Comparison of ENCODE assay signal across 24 mouse cellular contexts in genomic region chr10:98785411-98785810, GRCm38 (mm10).
DNase-seq lines count a peak whose midpoint lies in the region; ATAC-seq and TF ChIP-seq lines count a peak whose summit lies in the region.
"Had no signal": no experiment of that assay in that cellular context is flagged by ENCODE, and none has a peak within 500 bp of the region (broad histone marks: within the 10 kb centered on the region; RNA-seq: fewer than 3 reads in every experiment).

No protein-coding gene starts in this region.

- H3K4me1 ChIP-seq in lung, adult 2 months (ENCODE audit: control insufficient read depth, insufficient read depth, low read length): no peaks in the 10 kb centered on the region
- H3K4me1 ChIP-seq: hindbrain, embryonic 13.5 days had no signal

- ATAC-seq in neutrophil, adult 5-6 weeks (ENCODE audit: extremely low read depth, insufficient number of reproducible peaks, low FRiP score, poor library complexity, severe bottlenecking): peak; percentile 84
- ATAC-seq: forebrain, embryonic 16.5 days; intestine, embryonic 16.5 days; lung, postnatal 0 days had no signal

- H3K4me3 ChIP-seq in lung, adult 2 months (replicated peaks; ENCODE audit: extremely low read depth, low read depth, low read length): no peak overlapping the region
- H3K4me3 ChIP-seq: forebrain, embryonic 10.5 days; heart, adult 2 months; heart, embryonic 13.5 days; hindbrain, embryonic 13.5 days; layer of hippocampus, adult 2 months; megakaryocyte, embryonic 14.5 days; myocyte had no signal

- DNase-seq in lung, postnatal 36 days: peak; percentile 25
- no peak for DNase-seq in lung, adult 2 months
- DNase-seq in CD4-positive, CD25-positive, alpha-beta regulatory T cell, adult 2 months (ENCODE audit: low read depth, low spot score): peak; percentile 78
- DNase-seq in induced T-regulatory cell, adult 2 months (ENCODE audit: low read depth): peak; percentile 64
- DNase-seq in urinary bladder, adult 2 months (ENCODE audit: low spot score): no peak
- no peak for DNase-seq in right cerebral cortex, postnatal 14 days
- DNase-seq: cerebellum, adult 11-12 months; cerebellum, postnatal 10 days; gastrocnemius, postnatal 25 days; heart, adult 2 months; heart, postnatal 14 days; kidney, postnatal 25 days; midbrain, embryonic 14.5 days; thymus, adult 2 months had no signal

- TF ChIP-seq CTCF in lung, adult 2 months (IDR thresholded peaks at IDR 0.05; ENCODE audit: insufficient read depth, low read length): no peak

- 33% methylated on average over 1 of the region's 1 CpGs for WGBS in lung, adult 2 months

- TF ChIP-seq POLR2A in lung, adult 2 months (IDR thresholded peaks at IDR 0.05; ENCODE audit: borderline replicate concordance, extremely low read depth, low read depth, low read length): no peak

Comparison
In these comparisons a context has a peak if more than half of its experiments do, and no peak if none do; other contexts are left out.
1. DNase-seq: peak in lung, postnatal 36 days (single experiment), CD4-positive, CD25-positive, alpha-beta regulatory T cell, adult 2 months (single experiment) and induced T-regulatory cell, adult 2 months (single experiment); none in lung, adult 2 months (single experiment), urinary bladder, adult 2 months (single experiment) and right cerebral cortex, postnatal 14 days (single experiment).